Mouse (Mus musculus) gastrocnemius, adult 18-20 months (tissue): ENCODE measurements around the gene Mlh3. TPM values are rescaled to one million over a fixed set of nuclear protein-coding genes. Genes with fewer than 3 reads are reported as not detected.

Source experiments
- DNase-seq: peaks from one replicate; pipeline ENCODE4 v3.0.0; 2021; ENCODE audit warnings: low spot score
- total RNA-seq, 2 experiments: library from RNA; stranded (reverse); gene quantifications; 2 replicates each; pipeline ENCODE4 v1.2.3; 2021

The Mlh3 gene
- total RNA-seq, 2 experiments from 2014 or later, result 10.4 to 10.7 TPM

DNA sequence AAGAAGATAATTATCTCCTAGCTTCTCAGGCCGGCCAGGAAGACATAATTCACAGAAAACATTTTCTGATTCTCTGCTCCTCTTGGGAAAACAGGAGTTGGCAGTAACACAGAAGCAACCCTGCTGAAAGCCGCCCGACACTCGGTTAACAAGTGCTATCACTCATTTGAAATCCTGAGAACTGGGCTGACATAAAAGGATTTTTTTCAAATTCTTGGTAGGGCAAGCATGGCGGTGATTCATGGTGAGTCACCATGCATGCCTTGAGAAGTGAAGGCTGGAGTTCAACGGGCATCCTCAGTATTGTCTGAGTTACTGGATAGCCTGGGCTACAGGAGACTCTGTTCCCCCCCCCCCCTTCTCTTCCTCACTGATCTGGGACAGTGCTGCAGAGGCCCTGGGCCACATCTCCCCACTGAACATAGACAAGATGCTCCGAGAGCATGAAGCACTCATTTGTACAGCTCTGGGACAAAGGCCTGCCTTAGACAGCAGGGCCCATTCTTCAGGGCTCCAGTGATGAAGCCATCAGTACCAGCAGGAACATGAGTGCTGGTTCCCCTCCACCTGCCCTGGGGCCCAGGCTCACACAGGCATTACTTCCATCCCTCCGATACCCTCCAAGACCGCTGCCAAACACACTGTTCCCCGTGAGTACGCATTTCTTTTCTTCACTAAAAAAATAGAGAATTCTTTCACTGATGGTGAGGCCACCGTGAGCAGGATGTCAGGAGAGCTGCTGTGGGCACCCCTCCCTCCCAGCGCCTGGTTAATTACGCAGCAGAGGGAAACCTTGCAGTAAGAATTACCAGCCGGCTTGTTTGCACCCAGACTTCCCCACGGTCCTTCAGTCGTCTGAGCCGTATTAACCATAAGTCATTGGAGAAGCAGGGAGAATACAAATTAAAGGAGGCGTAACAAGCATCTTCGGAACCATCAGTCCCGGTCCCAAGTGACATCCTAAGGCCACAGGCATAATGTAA, 36.7 kb downstream of the Mlh3 start:
- no peak for DNase-seq

DNA sequence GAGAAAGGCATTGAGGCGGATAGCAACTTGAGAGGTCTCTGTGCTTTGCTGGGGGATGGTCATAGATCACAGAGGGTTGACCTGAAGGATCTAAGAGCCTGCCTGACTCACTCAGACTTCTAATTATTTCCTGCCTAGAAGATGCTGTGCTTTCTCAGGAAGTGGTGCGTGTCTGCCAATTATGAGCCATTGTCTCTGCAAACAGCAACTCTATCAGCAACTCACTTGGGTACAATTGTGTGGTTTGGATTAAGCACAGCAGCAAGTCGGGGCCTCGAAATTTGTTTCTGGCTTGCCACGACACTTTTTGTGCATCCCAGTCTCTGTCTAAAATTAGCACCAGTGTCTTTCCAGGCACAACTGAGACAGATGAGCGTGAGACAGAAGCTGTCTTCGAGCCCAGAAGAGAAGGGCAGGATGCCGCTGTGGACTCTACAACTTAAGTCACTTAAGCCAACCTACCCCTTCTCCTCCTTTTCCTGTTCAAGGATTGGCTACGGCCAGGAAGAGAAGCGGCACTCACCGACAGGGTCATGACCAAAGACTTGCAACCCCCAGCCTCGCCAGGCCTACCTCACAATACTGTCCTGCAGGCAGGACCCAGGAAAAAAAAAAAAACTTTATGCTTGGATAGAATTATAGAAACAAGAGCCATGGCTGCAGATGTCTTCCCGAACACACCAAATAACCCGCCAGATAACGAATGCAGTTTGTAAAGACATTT, 42.4 kb downstream of the Mlh3 start:
- DNase-seq, result peak; percentile 19

DNA sequence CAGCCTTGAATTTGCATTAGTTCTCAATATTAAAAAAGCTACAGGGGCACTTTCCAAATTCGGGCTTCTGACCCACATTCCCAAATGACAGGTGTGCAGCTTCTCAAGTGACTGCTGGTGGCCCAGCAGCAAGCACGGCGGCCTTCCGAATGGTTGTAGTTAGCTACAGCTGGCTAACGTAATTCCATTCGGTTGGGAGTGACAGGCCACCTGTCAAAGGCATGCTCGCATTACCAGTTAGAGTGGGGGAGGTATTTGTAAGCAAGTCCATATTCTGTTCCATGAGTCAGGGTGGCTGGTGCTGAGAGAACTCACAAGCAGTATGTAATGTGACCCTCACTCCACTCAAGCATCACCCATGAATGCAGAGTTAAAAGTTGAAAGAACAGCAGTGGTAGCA, 43.2 kb downstream of the Mlh3 start:
- peak; percentile 59 for DNase-seq

DNA sequence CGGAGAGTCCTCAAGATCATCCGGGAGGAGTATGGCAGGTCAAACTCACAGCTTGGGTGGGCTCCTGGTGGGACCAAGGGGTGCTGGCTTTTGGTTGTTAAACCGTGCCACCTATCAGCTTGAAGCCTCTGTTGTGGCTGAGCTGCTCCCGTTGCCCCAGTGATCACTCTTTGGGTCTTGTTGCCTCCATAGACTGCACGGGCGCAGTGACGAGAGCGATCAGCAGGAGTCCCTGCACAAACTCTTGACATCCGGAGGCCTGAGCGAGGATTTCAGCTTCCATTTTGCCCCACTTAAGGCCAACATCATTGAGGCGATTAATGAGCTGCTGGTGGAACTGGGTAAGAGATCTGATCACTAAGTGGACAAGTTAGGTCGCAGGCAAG, 50.5 kb downstream of the Mlh3 start:
- DNase-seq, result no peak

DNA sequence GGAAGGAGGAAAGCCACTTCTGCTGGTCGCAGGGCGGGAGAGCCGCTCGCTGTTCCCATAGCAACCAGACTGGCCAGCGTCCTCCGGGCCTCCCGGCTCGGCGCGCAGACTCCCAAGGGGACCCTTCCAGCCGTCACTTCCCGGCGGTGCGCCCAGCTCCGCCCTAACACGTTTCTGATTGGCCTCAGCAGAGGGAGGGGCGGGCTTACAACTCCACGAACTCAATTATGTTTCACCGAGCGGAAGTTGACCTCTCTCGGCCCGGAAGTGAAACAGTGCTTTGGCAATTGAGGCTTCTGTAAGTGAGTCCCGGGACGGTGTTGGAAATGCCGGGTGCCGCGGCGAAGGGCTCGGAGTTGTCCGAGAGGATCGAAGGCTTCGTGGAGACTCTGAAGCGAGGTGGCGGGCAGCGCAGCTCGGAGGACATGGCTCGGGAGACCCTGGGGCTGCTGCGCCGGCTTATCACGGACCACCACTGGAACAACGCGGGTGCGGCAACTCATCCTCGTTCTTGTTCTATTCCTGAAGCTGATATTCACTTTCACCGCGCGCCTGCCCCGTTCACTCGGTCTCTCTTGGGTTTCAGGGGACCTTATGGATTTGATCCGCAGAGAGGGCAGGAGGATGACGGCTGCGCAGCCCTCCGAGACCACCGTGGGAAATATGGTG, 51.0 kb downstream of the Mlh3 start, which contains the start of gene Eif2b2:
Eif2b2 (plus strand) TSS at position 246 of the 669 bp plus-strand sequence.
- peak; percentile 99 for DNase-seq

DNA sequence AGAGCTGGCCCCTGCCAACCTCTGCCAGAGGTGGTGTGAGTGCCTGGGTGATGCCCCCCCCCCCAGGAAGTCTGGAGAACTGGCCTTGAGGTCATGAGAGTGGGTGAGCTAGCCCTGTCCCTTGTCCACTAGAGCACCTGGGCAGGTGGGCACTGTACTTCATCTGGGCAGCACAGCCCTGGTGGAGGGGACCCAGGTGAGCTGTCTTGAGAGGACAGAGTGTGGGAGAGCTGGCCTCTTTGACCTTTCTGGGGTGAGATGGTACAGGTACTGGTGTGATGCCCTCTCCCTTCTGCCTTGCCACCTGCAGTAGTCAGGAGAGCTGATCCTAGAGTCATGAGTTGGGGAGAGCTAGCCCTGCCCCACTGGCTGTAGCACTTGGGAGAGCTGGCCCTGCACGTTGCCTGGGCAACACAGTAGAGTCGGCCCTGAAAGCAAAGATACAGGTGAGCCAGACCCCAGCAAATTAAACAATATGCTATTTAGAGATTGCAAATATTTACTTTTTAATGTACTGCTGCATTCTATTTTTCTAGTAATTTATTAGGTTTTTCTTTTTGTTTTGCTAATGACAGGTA, 52.6 kb downstream of the Mlh3 start:
- DNase-seq, result no peak

DNA sequence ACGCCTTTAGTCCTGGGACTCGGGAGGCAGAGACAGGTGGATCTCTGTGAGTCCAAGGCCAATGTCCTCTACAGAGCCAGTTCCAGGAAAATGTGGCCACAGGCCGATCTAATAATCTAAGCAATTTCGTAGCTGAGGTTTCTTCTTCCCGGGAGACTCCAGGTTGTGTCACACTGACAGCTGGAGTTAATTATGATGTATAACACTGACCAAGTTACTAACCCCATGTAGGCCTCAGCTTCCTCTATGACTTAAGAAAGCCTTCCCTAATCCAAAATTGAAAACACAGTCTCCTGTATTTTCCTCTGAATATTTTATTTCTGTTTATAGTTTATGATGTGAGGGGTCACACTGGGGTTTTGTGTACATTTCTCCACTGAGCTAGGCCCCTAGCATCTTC, 55.4 kb downstream of the Mlh3 start:
- DNase-seq, result no peak

DNA sequence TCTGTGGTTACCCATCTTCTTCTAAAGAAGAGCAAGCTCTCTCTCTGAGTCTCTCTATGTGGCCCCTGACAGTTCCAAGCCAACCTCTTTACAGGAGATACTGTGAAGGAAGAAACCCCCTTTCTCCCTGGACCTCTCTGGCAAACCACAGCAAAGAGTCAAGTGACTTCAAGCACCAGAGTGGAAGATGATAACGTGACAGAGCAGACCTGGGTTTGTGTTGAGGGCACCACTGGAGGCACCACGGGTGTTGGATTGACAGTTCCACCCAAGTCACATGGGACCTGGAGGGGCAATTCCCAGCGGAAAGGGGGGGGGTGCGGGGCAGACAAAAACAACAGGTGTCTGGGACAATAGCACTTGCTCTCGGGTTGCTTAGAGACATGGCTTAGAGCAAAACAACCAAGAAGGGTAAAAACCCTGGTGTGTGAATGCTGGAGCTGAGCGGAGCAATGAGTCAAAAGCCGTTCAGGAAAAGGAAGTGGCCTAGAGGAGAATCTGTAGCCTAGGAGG, 61.7 kb downstream of the Mlh3 start:
- no peak for DNase-seq

DNA sequence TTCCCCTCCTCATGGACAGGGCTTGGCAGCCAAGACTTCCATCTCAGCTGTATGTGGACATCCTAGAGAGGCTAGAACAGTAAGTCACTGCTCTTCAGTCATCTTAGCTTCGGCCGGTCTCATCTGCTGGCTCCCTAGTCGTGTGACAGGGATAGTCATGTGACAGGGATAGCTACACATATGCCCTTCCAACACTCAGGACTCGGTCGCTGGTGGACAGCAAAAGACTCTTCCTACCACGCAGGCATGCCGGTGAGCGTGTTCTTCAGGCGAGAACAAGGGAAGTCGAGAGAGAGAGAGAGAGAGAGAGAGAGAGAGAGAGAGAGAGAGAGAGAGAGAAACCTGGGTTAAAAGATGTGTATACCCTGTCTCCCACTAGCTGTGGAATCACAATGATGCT, 65.0 kb downstream of the Mlh3 start:
- no peak for DNase-seq

DNA sequence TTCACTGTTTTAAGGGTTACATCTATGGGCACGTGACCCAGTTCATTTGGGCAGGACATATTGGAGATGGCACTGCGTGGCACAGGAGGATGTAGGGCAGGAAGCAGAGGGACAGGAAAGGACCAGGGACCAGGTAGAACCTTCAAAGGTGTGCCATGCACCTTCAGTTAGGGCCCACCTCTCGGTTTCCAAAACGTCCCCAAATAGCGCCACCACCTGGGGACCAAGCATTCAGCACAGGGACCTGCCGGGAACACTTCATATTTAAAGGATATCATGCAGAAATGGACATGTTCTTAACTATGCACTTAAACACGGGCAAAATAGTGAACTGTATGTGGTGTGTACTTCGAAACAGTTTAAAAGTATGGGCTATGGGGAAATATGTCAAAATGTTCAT, 66.3 kb downstream of the Mlh3 start:
- no peak for DNase-seq

DNA sequence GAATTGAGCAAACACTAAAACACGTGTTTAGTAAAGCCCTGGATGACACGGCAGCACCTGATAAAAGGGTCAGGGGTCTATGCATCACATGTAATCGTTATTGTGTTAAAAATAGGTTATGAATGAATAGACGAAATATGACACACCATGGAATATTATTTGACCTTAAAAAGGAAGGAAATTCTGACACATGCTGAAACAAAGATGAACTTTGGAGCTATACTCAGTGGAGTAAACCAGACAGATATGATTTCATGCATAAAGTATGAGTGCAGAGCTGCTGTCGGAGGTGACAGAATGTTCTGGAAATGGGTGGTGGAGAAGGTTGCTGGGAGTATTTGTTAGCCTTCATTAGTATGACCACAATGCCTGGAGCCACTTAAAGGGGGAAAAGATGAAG, 66.7 kb downstream of the Mlh3 start:
- no peak for DNase-seq

DNA sequence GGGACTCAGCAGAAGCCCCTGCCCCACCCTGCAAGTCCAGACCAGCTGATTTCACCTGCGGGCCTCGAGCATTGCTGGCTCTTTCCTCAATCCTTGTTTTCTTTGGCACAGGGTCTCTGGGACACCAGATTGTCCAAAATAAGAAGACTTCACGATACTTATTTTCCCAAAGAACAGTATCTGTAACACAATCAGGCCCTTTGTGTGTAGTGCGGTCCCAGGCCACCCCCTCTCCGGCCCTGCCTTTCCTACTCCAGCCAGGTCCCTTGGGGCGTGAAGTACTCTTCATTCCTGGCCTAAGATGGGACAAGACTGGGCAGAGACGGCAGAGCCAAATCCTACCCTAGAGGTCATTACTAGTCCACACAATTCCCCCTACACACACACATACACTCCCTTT, 68.2 kb downstream of the Mlh3 start:
- no peak for DNase-seq

DNA sequence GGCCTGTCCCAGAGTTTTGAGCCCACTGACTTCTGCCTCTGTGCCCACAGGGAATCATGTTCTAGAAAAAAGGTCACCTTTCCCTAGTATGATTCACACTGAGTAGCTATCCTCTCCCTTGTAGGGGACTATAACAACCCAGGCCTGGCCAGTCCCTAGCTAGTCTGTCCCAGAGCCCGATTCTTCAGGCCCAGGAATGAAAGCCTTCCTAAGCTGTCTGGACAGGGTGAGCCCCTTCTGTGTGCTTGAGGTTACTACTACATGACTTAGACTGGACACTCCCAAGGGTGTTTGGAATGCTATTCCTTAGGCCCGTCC, 68.6 kb downstream of the Mlh3 start:
- DNase-seq, result no peak

DNA sequence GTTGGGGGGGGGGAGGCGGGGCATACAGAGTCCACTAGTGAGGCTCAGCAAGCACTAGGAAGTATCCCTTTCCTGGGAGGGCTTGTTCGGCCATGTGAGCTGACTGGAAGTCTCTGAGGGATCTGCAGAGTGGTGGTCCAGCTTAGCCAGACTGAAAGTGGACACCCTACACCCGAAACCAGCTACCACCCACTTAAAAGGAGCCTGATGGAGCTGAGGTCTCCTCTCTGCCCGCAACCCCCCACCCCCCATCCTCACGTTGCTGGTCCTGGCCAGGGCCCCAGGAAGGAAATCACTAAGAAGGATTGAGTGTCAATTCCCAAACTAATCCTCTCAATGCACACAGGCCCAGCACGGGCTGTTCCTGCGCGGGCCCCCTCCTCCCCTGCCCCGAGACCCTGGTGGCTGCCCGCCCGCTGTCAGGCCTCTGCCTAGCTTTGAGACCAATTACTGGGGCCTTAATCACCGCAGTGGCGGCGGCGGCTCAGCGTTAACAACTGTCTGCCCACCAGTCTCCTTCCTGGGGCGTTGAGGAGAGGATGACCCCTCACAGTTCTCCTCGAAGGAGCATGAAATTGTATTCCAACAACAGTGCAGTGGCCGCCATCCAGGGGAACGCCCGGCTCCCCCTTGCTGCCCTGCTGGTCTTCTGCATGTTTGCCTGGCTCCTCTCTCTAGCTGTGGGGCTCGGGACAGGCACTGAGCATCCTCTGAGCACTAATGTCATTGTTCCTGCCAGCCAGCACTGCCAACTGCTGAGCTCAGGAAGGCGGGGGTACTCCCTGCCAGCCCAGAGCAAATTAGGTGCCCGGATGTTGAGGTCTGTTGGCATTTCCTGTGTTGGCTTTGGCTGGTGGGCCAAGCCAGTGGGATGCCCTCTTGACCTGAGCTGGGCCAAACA, 69.2 kb downstream of the Mlh3 start:
- no peak for DNase-seq

DNA sequence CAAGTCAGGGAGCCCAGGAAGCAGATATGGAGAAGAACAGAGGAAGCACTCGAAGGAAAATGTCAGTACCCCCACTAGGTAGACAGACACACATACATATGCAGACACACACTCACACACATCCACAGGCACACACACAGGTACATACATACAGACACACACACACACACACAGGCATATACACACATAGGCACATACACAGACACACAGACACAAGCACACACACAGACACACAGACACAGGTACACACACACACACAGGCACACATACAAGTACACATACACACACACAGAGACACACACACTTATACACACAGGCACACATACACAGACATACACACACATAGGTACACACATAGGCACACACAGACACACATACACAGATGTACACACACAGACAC, 70.4 kb downstream of the Mlh3 start:
- no peak for DNase-seq

DNA sequence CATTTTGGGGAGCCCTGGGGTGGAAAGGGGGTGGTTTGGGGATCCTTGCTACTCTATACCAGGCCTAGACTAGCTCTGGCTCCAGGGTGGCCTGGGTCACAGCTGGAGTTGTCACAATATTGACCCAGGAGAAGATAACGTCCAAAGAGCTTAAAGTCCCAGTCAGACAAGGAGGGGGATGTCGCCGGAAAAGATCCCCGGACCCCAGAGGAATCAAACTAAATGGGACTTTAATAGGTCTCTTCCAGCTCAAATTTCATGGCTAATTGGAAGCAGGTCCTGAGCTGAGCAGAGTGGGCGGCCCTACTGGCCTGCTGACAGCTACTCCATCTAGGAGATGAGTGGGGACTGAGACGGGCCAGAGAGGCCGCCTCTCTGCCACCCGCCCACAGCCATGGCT, 72.5 kb downstream of the Mlh3 start:
- DNase-seq, result no peak

DNA sequence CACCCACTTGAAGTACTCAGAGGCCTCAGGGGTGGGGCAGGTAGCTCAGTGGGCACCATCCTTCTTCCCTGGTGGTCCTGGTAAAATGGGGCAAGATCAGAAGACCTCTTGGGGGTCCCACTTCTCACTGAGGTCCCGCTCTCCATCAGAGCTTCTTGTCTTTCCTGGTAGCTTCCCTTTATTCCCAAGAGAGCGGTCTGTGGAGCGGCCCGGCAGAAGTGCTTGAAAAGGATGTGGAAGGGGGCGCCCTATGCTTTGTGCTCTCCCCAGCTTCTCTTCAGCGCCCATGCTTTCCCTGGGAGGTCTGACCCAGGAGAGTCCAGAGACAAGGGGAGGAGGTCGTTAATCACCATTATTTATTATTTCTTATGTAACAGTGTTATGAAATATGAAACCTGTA, 73.0 kb downstream of the Mlh3 start:
- DNase-seq, result no peak

DNA sequence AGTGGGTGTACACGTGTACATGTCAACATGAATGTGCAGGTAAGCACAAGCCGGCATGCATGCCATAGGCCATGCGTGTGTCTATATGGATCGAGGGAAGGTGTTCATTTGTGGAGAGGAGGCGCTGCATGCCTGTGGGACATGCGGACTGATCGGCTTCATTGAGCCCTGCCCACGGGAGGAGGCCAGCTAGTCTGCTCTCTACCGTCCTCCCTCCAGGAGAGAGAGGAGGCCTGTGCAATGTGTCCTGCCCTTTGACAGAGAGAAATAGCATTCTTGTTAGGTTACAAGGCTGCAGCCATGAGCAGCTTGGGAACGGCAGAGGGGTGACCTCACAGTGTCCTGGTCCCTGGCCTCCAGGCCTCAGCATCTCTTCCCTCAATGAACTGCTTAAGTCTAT, 74.2 kb downstream of the Mlh3 start:
- no peak for DNase-seq

DNA sequence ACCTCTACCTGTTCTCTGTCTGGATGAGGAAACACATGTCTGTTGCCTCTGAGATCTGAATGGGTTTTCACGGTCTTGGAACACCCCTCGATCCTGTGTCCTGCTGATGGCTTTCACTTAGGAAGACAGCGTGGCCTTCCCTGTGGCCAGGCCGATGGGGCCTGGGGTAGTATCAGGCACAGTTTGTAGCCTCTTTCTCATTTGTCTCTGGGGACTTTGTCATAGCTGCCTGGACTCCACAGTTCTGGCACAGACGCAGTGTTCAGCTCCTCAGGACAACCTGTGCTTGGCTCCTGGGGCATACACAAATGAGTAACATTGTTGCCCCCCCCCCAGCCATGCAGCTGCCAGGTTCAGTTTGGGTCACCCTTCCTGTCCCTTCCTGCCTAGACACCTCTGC, 75.3 kb downstream of the Mlh3 start:
- DNase-seq, result peak; percentile 46

DNA sequence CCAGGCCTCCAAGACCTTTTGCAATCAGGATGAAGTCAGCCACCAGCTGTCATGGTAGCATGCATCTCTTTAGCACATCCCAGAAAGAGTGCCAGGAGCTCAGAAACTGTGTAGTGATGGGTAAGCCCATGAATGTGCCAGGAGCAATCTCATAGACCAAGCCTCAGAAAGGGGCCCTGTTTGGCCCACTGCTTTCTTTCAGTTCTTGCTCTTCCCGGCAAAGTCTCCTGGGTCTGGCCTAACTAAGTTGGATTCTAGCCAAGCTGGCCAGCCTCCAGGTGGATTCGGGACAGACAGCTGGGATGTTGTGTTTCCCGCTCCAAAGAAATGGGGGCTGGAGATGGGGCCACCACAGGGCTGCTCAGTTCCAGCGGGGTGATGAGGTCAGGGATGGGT, 75.8 kb downstream of the Mlh3 start:
- peak; percentile 91 for DNase-seq
